Mouse (Mus musculus): ENCODE measurements around the gene Apmap. TPM values are rescaled to one million over a fixed set of nuclear protein-coding genes. Genes with fewer than 3 reads are reported as not detected.
"Not testable (repeated sequence)": the region's sequence is repeated elsewhere in the genome, so short reads cannot be mapped to it uniquely, and the experiment has no call there.

Gene Apmap
- polyA plus RNA-seq, 1 experiment from 2014 or later, result 43.5 TPM

DNA sequence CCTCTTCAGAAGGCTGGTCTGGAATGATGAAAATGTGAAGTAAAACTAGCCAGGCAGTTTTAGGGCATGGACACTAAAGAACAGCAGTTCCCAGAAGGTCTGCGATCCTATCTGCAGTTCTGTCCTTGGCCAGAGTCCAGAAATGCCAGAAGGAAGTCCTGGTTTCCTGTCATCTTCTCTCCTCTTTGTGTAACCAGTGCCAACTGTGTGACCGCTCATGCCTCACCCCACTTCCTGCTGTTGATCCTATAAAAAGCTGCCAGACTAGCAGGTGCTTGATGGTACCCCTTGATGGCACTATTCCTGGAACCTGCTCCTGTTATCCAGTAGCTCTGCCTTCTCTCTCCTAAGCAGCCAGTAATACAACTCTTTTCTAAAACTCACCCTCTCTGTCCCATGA is 41.3 kb downstream of the Apmap start:
- no peak for ATAC-seq (ENCODE audit: low FRiP score, low read depth)
- Histone ChIP-seq H3K27ac (replicated peaks) (no peak overlapping the region), H3K4me2 (no peak overlapping the region), H3K27me3 (no peaks in the 10 kb centered on the region), H3K36me3 (no peaks in the 10 kb centered on the region), H3K4me1 (replicated peaks) (no peaks in the 10 kb centered on the region), H3K4me3 (no peak overlapping the region), H3K9ac (no peak overlapping the region), H3K9me3 (no peaks in the 10 kb centered on the region)
- 74% methylated on average over 2 of the region's 2 CpGs for WGBS

DNA sequence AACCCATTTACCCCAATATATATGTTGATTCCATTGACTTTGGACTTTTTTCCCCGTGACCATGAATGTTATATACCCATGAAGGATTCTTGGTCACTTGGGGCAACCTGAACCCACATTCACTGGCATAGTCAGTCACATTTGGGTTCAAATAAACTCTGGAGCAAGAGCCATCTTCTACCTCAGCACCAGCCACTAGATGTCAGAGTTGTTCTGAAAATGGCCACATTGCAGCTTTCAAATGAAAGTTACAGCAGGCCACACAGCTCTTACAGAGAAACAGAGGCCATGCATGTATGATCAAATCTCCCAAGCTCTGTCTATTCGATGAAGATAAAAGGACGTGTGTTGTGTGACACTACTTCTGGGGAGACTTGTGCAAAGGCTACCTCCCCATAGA is 49.8 kb downstream of the Apmap start:
- Histone ChIP-seq H3K27me3 (no peaks in the 10 kb centered on the region), H3K4me3 (no peak overlapping the region), H3K4me2 (no peak overlapping the region), H3K4me1 (replicated peaks) (no peaks in the 10 kb centered on the region), H3K9me3 (no peaks in the 10 kb centered on the region), H3K27ac (replicated peaks) (no peak overlapping the region), H3K36me3 (no peaks in the 10 kb centered on the region), H3K9ac (no peak overlapping the region)
- no peak; the same call in 1 of the 2 replicates for ATAC-seq (ENCODE audit: low FRiP score, low read depth)
- 50% methylated on average over 3 of the region's 3 CpGs for WGBS

DNA sequence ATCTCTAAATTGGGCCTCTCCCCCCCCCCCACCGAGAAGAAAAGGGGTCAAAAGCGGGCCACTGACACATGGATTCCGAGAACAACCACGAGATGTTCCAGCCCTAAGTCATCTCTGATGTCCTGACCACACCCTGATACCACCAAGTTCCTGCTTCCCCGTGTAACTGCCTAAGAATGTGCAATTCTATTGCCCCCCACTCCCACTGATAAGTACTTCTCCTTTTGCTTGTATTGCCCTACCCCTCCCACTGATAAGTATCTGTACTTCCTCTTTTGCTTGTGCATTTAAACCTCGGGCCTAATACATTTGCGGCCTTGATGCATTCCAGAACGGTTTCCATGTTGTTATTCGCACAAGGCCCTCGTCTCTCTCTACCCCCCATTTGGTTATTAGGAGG is 58.8 kb downstream of the Apmap start:
- 85% methylated on average over 10 of the region's 10 CpGs for WGBS
- not testable (repeated sequence) for H3K9me3 ChIP-seq; H3K36me3 ChIP-seq; H3K4me2 ChIP-seq; H3K27me3 ChIP-seq; H3K4me1 ChIP-seq (replicated peaks); H3K4me3 ChIP-seq; ATAC-seq (ENCODE audit: low FRiP score, low read depth); H3K27ac ChIP-seq (replicated peaks); H3K9ac ChIP-seq

Other genes starting within 250 kb of the Apmap start
- gene 3300002I08Rik, start 245.8 kb downstream of the Apmap start, polyA plus RNA-seq (2015; fragmentation: Nextera tagmentation; extraction: Ambion mirVana), result 14.7 and 15.3 TPM in 2 replicates
- 7.3 and 7.4 TPM in 2 replicates for gene Zfp442, start 157.1 kb downstream of the Apmap start, polyA plus RNA-seq (2015; fragmentation: Nextera tagmentation; extraction: Ambion mirVana)
- gene Zfp345, start 123.5 kb downstream of the Apmap start, polyA plus RNA-seq (2015; fragmentation: Nextera tagmentation; extraction: Ambion mirVana), result 0.09 TPM in 1 of 2 replicates, not detected in the other
- gene Cst7, start 38.2 kb downstream of the Apmap start, polyA plus RNA-seq (2015; fragmentation: Nextera tagmentation; extraction: Ambion mirVana), result 0.26 and 0.60 TPM in 2 replicates
- gene Acss1, start 59.9 kb upstream of the Apmap start, polyA plus RNA-seq (2015; fragmentation: Nextera tagmentation; extraction: Ambion mirVana), result 15.0 and 19.8 TPM in 2 replicates
- 0.09 and 0.13 TPM in 2 replicates for gene Vsx1, start 80.8 kb upstream of the Apmap start, polyA plus RNA-seq (2015; fragmentation: Nextera tagmentation; extraction: Ambion mirVana)
- gene Entpd6, start 140.5 kb upstream of the Apmap start, polyA plus RNA-seq (2015; fragmentation: Nextera tagmentation; extraction: Ambion mirVana), result 71.6 and 76.3 TPM in 2 replicates
- 135 and 149 TPM in 2 replicates for gene Pygb, start 178.2 kb upstream of the Apmap start, polyA plus RNA-seq (2015; fragmentation: Nextera tagmentation; extraction: Ambion mirVana)